Mouse (Mus musculus) limb, embryonic 13.5 days (tissue): ENCODE results near the gene Lhx8. TPM values are rescaled to one million over a fixed set of nuclear protein-coding genes. Genes with fewer than 3 reads are reported as not detected.

Source experiments
- ATAC-seq: fragments of 200-750 bp; cut with Nextera tagmentation; 2 replicates; pipeline ENCODE4 v1.8.0; 2017; ENCODE audit warnings: low read depth, moderate number of reproducible peaks, moderate TSS enrichment; ENCODE audit not compliant: low FRiP score
- H3K27ac ChIP-seq: fragments of 300-500 bp; sonication (generic); 2 replicates; pipeline ENCODE4 v1.5.1; 2015; ENCODE audit warnings: inconsistent platforms, mild to moderate bottlenecking, moderate library complexity
- H3K27me3 ChIP-seq: fragments of 300-500 bp; sonication (generic); 2 replicates; pipeline ENCODE4 v1.6.1; 2015; ENCODE audit warnings: mild to moderate bottlenecking, inconsistent platforms
- H3K36me3 ChIP-seq: fragments of 300-500 bp; sonication (generic); 2 replicates; pipeline ENCODE4 v1.6.1; 2015; ENCODE audit warnings: inconsistent platforms, mild to moderate bottlenecking, moderate library complexity
- H3K4me1 ChIP-seq: fragments of 300-500 bp; sonication (generic); 2 replicates; pipeline ENCODE4 v1.6.1; 2015; ENCODE audit warnings: inconsistent platforms
- H3K4me2 ChIP-seq: fragments of 300-500 bp; sonication (generic); replicated peaks from 2 replicates; pipeline ENCODE4 v1.6.1; 2015; ENCODE audit warnings: inconsistent platforms, mild to moderate bottlenecking, moderate library complexity
- H3K4me3 ChIP-seq: fragments of 300-500 bp; sonication (generic); 2 replicates; pipeline ENCODE4 v1.5.1; 2015; ENCODE audit warnings: moderate library complexity, mild to moderate bottlenecking, inconsistent platforms
- H3K9ac ChIP-seq: fragments of 300-500 bp; sonication (generic); 2 replicates; pipeline ENCODE4 v1.6.1; 2015; ENCODE audit warnings: mild to moderate bottlenecking, inconsistent platforms
- H3K9me3 ChIP-seq: fragments of 300-500 bp; sonication (generic); 2 replicates; pipeline ENCODE4 v1.6.1; 2016; ENCODE audit warnings: inconsistent platforms
- WGBS: fragments of 180-500 bp; shearing (Covaris S2); methylation state at CpG from one replicate; pipeline ENCODE4 v1.1.7; 2015; 5-methylcytosine and 5-hydroxymethylcytosine counted together
- polyA plus RNA-seq: library from polyadenylated mRNA; unstranded; fragments of >200 nt; fragmentation: Nextera tagmentation; extraction: Ambion mirVana; gene quantifications from 2 replicates; pipeline ENCODE4 v1.2.1, GENCODE M21; 2015

Lhx8 gene
- polyA plus RNA-seq, 1 experiment from 2014 or later = 1.5 TPM

DNA sequence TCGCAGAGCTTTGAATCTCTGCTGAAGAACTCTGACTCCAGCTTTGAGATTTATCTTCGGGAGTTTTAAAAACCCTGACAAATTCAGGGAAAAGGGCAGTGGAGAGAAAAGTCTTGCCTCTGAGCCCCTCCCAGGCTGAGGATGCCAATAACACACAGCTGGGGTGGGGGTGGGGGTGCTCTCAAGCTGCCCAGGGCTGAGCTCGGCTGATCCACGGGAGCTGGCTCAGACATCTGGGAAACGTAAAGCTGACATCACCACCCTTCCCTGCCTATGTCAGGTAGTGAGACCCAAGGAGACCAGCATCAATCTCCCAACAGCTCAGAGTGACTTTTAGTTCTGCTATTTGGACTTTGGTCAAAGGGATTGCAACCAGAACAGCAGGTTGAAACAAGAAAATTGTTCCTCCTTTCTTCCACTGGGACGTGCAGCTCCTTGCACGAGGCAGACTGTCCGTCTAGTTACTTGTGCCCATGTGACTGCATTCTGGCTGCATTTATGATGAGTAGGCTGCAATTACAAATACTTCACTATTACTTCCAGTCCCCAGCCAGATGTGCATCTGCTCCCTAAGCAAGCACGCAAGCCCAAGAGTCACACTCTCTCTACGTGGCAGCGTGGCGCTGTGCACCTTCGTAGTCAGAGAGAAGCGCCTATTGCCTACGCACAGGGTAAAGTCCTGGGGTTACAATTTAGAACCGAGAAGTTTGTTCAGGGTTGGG is 25.1 kb downstream of the Lhx8 start:
- 37% methylated on average over 16 of the region's 16 CpGs for WGBS
- no peaks in the 10 kb centered on the region for H3K9me3 ChIP-seq
- H3K4me3 ChIP-seq = no peak overlapping the region
- H3K27ac ChIP-seq = no peak overlapping the region
- H3K9ac ChIP-seq = no peak overlapping the region
- H3K4me1 ChIP-seq = peaks cover 14% of the 10 kb centered on the region
- H3K4me2 ChIP-seq = peak overlapping the region; percentile 42
- H3K36me3 ChIP-seq = no peaks in the 10 kb centered on the region
- peaks cover 20% of the 10 kb centered on the region for H3K27me3 ChIP-seq
- no peak for ATAC-seq

DNA sequence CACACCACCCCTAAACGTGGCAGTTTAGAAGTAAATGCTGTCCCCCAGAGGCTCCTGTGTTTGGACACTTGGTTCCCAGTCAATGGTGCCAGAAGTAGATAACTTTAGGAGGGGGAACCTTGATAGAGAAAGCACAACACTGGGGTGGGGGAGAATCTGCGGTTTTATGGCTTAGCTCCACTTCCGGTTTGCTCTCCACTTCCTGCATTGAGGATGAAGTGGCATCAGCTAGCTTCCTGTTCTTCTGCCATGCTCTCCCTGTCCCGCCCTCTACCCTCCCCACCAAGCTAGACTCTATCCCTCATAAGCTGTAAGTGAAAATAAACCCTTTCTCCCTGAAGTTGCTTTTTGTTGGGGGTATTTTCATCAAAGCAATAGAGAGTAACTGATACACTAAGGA is 29.4 kb downstream of the Lhx8 start:
- Histone ChIP-seq H3K4me2 (no peak overlapping the region), H3K4me1 (peaks cover 14% of the 10 kb centered on the region), H3K4me3 (no peak overlapping the region), H3K27ac (no peak overlapping the region), H3K9me3 (no peaks in the 10 kb centered on the region), H3K27me3 (peaks cover 30% of the 10 kb centered on the region), H3K9ac (no peak overlapping the region), H3K36me3 (no peaks in the 10 kb centered on the region)
- 84% methylated on average over 4 of the region's 4 CpGs for WGBS
- ATAC-seq = no peak

DNA sequence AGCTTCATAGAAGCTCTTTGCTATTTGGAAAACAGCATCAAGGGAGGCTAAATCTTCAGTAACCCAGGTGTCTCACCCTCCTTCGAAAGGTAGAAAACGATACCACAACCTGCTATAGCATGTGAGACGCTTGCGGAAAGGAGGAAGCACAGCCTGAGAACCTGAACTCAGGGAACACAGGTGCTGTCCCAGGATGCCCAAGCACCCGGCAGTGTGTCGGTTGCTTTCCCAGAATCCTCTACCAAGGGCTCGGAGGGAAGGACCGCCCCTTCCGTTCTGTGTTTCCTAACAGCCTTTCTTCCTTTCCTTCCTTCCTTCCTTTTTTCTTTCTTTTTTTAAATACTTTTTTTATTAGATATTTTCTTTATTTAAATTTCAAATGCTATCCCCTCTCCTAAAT is 30.5 kb downstream of the Lhx8 start:
- H3K4me1 ChIP-seq = peaks cover 11% of the 10 kb centered on the region

DNA sequence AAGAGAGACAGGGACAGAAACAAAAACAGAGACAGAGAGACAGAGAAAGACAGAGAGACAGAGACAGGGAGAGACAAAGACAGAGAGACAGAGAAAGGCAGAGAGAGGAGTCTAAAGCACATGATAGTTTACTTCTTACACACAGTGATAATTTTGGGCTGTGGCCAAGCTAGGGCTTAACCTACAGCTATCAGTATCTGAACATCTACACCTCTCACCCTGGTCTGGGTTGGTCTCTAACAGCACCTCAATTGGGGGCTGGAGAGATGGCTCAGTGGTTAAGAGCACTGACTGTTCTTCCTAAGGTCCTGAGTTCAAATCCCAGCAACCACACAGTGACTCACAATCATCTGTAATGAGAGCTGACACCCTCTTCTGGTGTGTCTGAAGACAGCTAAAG is 32.0 kb downstream of the Lhx8 start:
- no peaks in the 10 kb centered on the region for H3K9me3 ChIP-seq
- H3K4me1 ChIP-seq = peaks cover 6% of the 10 kb centered on the region; the same call in 1 of the 2 replicates
- no peak overlapping the region for H3K27ac ChIP-seq
- H3K27me3 ChIP-seq = peaks cover 37% of the 10 kb centered on the region
- H3K9ac ChIP-seq = no peak overlapping the region
- H3K4me2 ChIP-seq = no peak overlapping the region
- H3K4me3 ChIP-seq = no peak overlapping the region
- no peaks in the 10 kb centered on the region for H3K36me3 ChIP-seq
- no peak for ATAC-seq

More for the DNA sequence above, 30.5 kb downstream of the Lhx8 start:
- H3K36me3 ChIP-seq = no peaks in the 10 kb centered on the region
- H3K27ac ChIP-seq = no peak overlapping the region
- no peak overlapping the region for H3K4me2 ChIP-seq
- no peak for ATAC-seq
- no peak overlapping the region for H3K4me3 ChIP-seq
- peaks cover 28% of the 10 kb centered on the region for H3K27me3 ChIP-seq
- 90% methylated on average over 9 of the region's 9 CpGs for WGBS
- H3K9ac ChIP-seq = no peak overlapping the region
- no peaks in the 10 kb centered on the region for H3K9me3 ChIP-seq

DNA sequence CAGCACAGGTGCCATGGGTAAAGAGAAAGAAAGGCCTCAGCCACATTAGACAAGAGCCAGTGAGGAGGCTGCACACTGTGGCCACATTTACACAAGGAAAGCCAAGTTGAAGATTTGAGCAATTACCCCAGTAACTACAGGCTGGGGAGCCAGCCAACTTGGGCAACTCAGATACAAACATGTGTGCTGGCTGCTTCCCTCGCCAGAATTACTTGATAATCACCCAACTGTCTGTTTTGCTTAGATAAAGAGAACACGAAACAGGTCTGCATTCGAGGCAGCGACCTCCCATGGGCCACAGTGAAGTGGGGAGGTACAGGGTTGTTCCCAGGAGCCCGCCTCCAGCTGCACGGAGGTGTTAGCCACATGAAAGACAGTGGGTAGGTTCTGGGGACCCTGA is 33.0 kb downstream of the Lhx8 start:
- Histone ChIP-seq H3K9ac (no peak overlapping the region), H3K4me3 (no peak overlapping the region), H3K36me3 (no peaks in the 10 kb centered on the region), H3K4me1 (peaks cover 6% of the 10 kb centered on the region; the same call in 1 of the 2 replicates), H3K27ac (no peak overlapping the region), H3K9me3 (no peaks in the 10 kb centered on the region), H3K4me2 (no peak overlapping the region), H3K27me3 (peaks cover 47% of the 10 kb centered on the region)
- WGBS = 46% methylated on average over 6 of the region's 6 CpGs
- ATAC-seq = no peak

DNA sequence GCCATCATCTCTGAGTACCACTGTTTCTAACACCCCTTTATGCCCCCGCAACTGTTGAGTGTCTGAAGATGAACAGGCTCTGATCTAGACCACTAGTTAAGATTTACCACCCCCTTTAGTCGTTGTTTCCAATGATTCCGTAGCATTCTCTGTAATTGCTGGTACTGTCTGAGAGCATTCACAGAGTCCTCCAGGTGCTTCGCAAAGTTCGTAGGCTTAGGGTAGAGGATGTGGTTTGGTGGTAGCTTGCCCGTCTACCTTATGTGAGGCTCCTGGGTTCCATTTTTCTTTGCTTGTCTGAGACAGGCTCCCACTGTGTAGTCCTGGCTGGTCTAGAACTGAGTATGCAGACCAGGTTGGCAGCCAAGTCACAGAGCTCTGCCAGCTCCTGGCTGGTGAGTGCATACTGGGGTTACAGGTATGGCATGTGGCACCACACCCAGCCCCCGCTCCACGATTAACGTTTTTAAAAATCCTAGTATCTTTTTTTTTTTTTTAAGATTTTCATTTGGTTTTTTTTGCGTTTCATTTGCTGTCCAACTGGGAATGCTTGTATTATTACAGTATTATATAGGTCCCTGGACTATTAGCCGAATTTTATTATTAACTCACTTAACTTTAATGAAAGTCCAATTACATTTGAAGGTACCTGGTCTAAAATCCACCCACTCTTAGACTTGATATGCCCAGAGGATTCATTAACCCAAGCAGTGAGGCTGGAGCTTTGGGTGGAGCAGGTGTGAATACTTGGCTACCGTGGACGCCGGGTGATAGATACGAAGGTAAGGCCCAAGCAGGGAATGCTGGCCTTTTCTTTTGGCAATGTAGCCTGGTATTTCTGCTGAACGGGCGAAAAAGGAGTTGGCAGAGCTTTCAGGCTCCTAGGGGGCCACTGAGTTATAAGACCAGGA is 35.3 kb downstream of the Lhx8 start:
- WGBS = 70% methylated on average over 17 of the region's 17 CpGs

DNA sequence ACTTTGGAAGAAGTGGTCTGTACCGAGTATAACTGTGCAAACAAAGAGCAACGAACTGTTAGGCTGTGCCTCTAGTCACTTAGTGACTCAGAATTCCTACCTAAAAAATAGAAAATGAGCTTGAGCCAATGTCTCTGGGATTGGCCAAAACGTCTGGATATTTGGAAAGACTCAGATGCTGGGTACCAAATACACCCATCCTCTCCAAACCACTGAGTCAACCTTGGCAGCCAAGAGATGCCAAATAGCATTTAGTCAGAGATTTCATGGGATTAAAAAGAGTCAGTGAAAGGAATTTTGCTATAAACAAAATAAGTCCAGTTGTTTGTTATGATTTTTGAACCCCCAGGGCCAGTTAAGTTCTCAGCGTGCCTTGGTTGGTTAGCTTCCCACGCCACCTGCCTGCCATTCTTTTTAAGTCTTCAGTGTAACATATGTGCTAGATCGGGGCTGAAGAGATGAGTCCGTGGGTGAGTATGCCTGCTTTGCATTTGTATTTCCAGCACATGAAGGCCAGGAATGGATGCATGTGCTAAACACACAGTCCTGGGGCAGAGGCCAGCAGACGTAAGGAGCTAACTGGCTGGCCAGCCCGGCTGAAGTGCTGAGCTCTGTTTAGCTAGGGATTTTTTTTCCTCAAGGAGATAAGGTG is 36.5 kb downstream of the Lhx8 start:
- 74% methylated on average over 9 of the region's 9 CpGs for WGBS
- Histone ChIP-seq H3K27me3 (peaks cover 75% of the 10 kb centered on the region), H3K36me3 (no peaks in the 10 kb centered on the region), H3K4me1 (peaks cover 6% of the 10 kb centered on the region; the same call in 1 of the 2 replicates), H3K4me3 (no peak overlapping the region), H3K9ac (no peak overlapping the region), H3K9me3 (no peaks in the 10 kb centered on the region), H3K27ac (no peak overlapping the region), H3K4me2 (no peak overlapping the region)
- ATAC-seq = no peak

More for the DNA sequence above, 35.3 kb downstream of the Lhx8 start:
- Histone ChIP-seq H3K36me3 (no peaks in the 10 kb centered on the region), H3K4me1 (peaks cover 6% of the 10 kb centered on the region; the same call in 1 of the 2 replicates), H3K27me3 (peaks cover 66% of the 10 kb centered on the region), H3K9ac (no peak overlapping the region), H3K4me3 (no peak overlapping the region), H3K9me3 (no peaks in the 10 kb centered on the region), H3K27ac (no peak overlapping the region), H3K4me2 (no peak overlapping the region)
- ATAC-seq = peak; percentile 76

DNA sequence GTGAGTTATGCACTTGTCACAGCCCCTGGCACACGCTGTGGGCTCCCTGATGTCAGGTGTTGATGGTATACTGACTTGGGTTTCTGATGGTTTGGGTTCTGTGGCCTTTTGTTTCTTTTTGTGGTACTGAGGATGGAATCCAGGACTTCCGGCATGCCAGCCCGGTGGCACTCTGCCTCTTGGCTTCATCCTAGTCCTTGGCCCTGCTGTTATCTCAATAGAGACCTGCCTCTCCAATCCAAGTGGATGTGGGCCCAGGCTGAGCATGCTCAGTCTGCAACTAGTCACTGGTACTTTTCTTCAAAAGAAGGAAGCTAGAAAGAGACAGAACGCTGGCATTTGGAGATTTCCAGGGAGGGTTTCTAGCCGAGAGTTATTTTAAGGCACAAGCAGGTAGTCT is 38.3 kb downstream of the Lhx8 start:
- H3K27ac ChIP-seq = no peak overlapping the region
- H3K4me3 ChIP-seq = no peak overlapping the region
- 78% methylated on average over 5 of the region's 5 CpGs for WGBS
- ATAC-seq = no peak
- H3K27me3 ChIP-seq = peaks cover 78% of the 10 kb centered on the region
- H3K4me2 ChIP-seq = no peak overlapping the region
- H3K9ac ChIP-seq = no peak overlapping the region
- H3K36me3 ChIP-seq = no peaks in the 10 kb centered on the region
- no peaks in the 10 kb centered on the region for H3K9me3 ChIP-seq
- H3K4me1 ChIP-seq = peaks cover 6% of the 10 kb centered on the region; the same call in 1 of the 2 replicates

DNA sequence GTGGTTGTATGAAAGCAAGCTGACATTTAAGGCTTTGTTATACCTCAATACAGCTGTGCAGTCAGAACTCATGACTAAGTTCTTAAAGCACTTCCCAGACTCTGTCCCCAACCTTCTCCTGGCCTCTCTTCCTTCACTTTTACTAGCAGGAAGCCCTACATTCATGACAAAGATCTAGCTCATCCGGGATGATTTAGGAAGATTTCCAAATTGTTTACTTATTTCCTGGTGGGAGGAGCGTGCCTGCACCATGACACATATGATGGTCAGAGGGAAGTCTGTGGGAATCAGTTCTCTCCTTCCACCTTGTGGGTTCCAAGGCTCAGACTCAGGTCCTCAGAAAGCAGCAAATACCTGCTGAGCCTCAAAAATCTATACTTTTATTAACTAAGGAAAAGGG is 40.1 kb downstream of the Lhx8 start:
- Histone ChIP-seq H3K4me3 (no peak overlapping the region), H3K9me3 (no peaks in the 10 kb centered on the region), H3K36me3 (no peaks in the 10 kb centered on the region), H3K4me2 (no peak overlapping the region), H3K27ac (no peak overlapping the region), H3K27me3 (peaks cover 79% of the 10 kb centered on the region), H3K9ac (no peak overlapping the region), H3K4me1 (no peaks in the 10 kb centered on the region)
- no peak for ATAC-seq
- WGBS = 77% methylated on average over 2 of the region's 2 CpGs

DNA sequence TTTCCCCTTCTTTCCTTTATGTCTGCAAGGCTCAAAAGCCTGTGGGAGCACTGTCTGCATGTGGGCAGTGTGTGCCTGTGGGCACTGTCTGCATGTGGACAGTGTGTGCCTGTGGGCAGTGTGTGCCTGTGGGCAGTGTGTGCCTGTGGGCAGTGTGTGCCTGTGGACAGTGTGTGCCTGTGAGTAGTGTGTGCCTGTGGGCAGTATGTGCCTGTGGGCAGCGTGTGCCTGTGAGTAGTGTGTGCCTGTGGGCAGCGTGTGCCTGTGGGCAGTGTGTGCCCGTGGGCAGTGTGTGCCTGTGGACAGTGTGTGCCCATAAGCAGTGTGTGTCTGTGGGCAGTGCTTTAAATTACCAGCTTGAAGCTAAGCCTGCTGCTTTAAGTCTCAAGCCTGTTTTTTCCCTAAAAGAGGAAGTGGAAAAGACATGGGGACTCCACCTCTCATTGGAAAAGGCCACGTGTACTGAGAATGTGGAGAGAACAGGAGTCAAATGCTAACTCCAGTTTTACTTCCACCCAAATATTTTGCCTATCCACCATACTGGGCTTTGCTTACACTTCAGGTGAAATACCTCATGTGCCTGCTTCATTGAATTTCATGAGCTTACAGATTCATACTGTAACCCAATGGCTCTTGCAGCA is 41.9 kb downstream of the Lhx8 start:
- Histone ChIP-seq H3K9me3 (no peaks in the 10 kb centered on the region), H3K4me3 (no peak overlapping the region), H3K4me2 (no peak overlapping the region), H3K27ac (no peak overlapping the region), H3K9ac (no peak overlapping the region; the same call in 1 of the 2 replicates), H3K27me3 (peaks cover 75% of the 10 kb centered on the region), H3K4me1 (peaks cover 7% of the 10 kb centered on the region; the same call in 1 of the 2 replicates), H3K36me3 (no peaks in the 10 kb centered on the region)
- no peak for ATAC-seq
- WGBS = 80% methylated on average over 4 of the region's 4 CpGs

DNA sequence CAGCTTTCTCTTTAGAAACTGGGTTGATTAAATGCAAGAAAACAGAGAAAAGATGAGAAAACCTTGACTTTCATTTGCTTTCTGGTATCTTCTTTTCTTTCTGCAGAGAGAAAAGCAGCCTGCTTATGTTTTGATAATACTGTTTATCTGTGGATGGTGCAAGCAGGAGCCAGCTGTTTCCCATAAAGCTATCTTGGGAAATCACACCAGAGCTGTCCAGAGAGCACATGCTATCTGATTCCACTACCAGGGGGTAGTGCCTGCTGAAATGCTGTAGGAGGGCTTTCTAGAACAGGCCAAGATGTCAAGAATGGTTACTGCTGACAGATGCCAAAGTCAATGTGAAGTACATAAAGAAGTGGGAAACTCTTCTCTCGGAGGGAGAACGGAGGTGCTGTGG is 43.2 kb downstream of the Lhx8 start:
- whole genome bisulfite sequencing = 65% methylated on average over 2 of the region's 2 CpGs
- no peak overlapping the region for H3K4me3 ChIP-seq
- H3K36me3 ChIP-seq = no peaks in the 10 kb centered on the region
- peaks cover 7% of the 10 kb centered on the region; the same call in 1 of the 2 replicates for H3K4me1 ChIP-seq
- no peak overlapping the region for H3K4me2 ChIP-seq
- H3K9me3 ChIP-seq = no peaks in the 10 kb centered on the region
- no peak overlapping the region for H3K9ac ChIP-seq
- no peak for ATAC-seq
- H3K27ac ChIP-seq = no peak overlapping the region
- H3K27me3 ChIP-seq = peaks cover 71% of the 10 kb centered on the region
